Mouse (Mus musculus): Measurements from ENCODE around the gene 1700029H14Rik. TPM values are rescaled to one million over a fixed set of nuclear protein-coding genes. Genes with fewer than 3 reads are reported as not detected.
A peak's percentile ranks its signal among the peaks of the same experiment; 100 is the strongest.

The 1700029H14Rik gene
- polyA plus RNA-seq, 2 experiments: 0.02 TPM; not detected in 1

GRCm38 (mm10) chr8:13595861-13596260 is 33.6 kb upstream of the 1700029H14Rik start:
- WGBS (ENCODE audit: insufficient replicate concordance): 70% methylated on average over 6 of the region's 6 CpGs
- ATAC-seq (ENCODE audit: insufficient read depth): no peak
- Histone ChIP-seq H3K27ac (no peak overlapping the region), H3K4me2 (ENCODE audit: low read depth) (no peak overlapping the region), H3K4me3 (ENCODE audit: insufficient read depth in 1 of 2, low read depth in 2 of 2, low read length in 2 of 2) (no peak overlapping the region), H3K4me1 (replicated peaks; ENCODE audit: control insufficient read depth in 2 of 2, insufficient read depth in 2 of 2, low read length in 1 of 2) (peaks cover 0 to 12% of the 10 kb centered on the region in 2 experiments; a peak in 2 of 4 replicates), H3K9me3 (ENCODE audit: control insufficient read depth, low read length) (no peaks in the 10 kb centered on the region), H3K36me3 (replicated peaks; ENCODE audit: control insufficient read depth, insufficient read depth, low read depth) (no peaks in the 10 kb centered on the region), H3K27me3 (ENCODE audit: control insufficient read depth, insufficient read depth, low read length) (no peaks in the 10 kb centered on the region), H3K9ac (replicated peaks) (no peak overlapping the region)
- DNase-seq (ENCODE audit: low read depth in 3 of 3, low spot score in 3 of 3): no peak
- TF ChIP-seq EP300 (IDR thresholded peaks at IDR 0.05; ENCODE audit: low read depth) (no peak), CTCF (IDR thresholded peaks at IDR 0.05; ENCODE audit: low read depth) (peak; percentile 47)

- Histone ChIP-seq H3K36me3 (replicated peaks; ENCODE audit: control insufficient read depth, insufficient read depth, low read depth) (no peaks in the 10 kb centered on the region), H3K27ac (no peak overlapping the region), H3K9me3 (ENCODE audit: control insufficient read depth, low read length) (no peaks in the 10 kb centered on the region), H3K4me1 (replicated peaks; ENCODE audit: control insufficient read depth in 2 of 2, insufficient read depth in 2 of 2, low read length in 1 of 2) (peaks cover 0 to 4% of the 10 kb centered on the region in 2 experiments; a peak in 1 of 4 replicates), H3K27me3 (ENCODE audit: control insufficient read depth, insufficient read depth, low read length) (no peaks in the 10 kb centered on the region), H3K4me2 (ENCODE audit: low read depth) (no peak overlapping the region), H3K4me3 (ENCODE audit: insufficient read depth in 1 of 2, low read depth in 2 of 2, low read length in 2 of 2) (no peak overlapping the region), H3K9ac (replicated peaks) (no peak overlapping the region)
- peak in 2 of 3 experiments; percentile 24 to 47 for DNase-seq (ENCODE audit: low read depth in 3 of 3, low spot score in 3 of 3)
- 21% methylated on average over 11 of the region's 11 CpGs for WGBS (ENCODE audit: insufficient replicate concordance)
- peak; percentile 52; the same call in 1 of the 2 replicates for ATAC-seq (ENCODE audit: insufficient read depth)
- no peak for TF ChIP-seq CTCF (IDR thresholded peaks at IDR 0.05; ENCODE audit: low read depth)
- no peak for TF ChIP-seq EP300 (IDR thresholded peaks at IDR 0.05; ENCODE audit: low read depth)
Observed at GRCm38 (mm10) chr8:13594884-13595323, 32.6 kb upstream of the 1700029H14Rik start.

GRCm38 (mm10) chr8:13593340-13593739 is 31.1 kb upstream of the 1700029H14Rik start:
- no peak overlapping the region for H3K9ac ChIP-seq (replicated peaks)
- no peaks in the 10 kb centered on the region for H3K9me3 ChIP-seq (ENCODE audit: control insufficient read depth, low read length)
- DNase-seq (ENCODE audit: low read depth in 3 of 3, low spot score in 3 of 3) (no peak), ATAC-seq (ENCODE audit: insufficient read depth) (no peak)
- H3K4me1 ChIP-seq (replicated peaks; ENCODE audit: control insufficient read depth in 2 of 2, insufficient read depth in 2 of 2, low read length in 1 of 2): peaks cover 0 to 14% of the 10 kb centered on the region in 2 experiments; a peak in 2 of 4 replicates
- TF ChIP-seq CTCF (IDR thresholded peaks at IDR 0.05; ENCODE audit: low read depth) (no peak), EP300 (IDR thresholded peaks at IDR 0.05; ENCODE audit: low read depth) (no peak)
- no peak overlapping the region for H3K27ac ChIP-seq
- no peaks in the 10 kb centered on the region for H3K27me3 ChIP-seq (ENCODE audit: control insufficient read depth, insufficient read depth, low read length)
- H3K4me3 ChIP-seq (ENCODE audit: insufficient read depth in 1 of 2, low read depth in 2 of 2, low read length in 2 of 2): no peak overlapping the region
- no peak overlapping the region for H3K4me2 ChIP-seq (ENCODE audit: low read depth)
- H3K36me3 ChIP-seq (replicated peaks; ENCODE audit: control insufficient read depth, insufficient read depth, low read depth): no peaks in the 10 kb centered on the region
- WGBS (ENCODE audit: insufficient replicate concordance): 52% methylated on average over 8 of the region's 8 CpGs

GRCm38 (mm10) chr8:13591246-13591645 is 29.0 kb upstream of the 1700029H14Rik start:
- ATAC-seq (ENCODE audit: insufficient read depth) (no peak), DNase-seq (ENCODE audit: low read depth in 3 of 3, low spot score in 3 of 3) (no peak)
- Histone ChIP-seq H3K9ac (replicated peaks) (no peak overlapping the region), H3K27ac (no peak overlapping the region), H3K9me3 (ENCODE audit: control insufficient read depth, low read length) (no peaks in the 10 kb centered on the region), H3K4me3 (ENCODE audit: insufficient read depth in 1 of 2, low read depth in 2 of 2, low read length in 2 of 2) (no peak overlapping the region), H3K4me1 (replicated peaks; ENCODE audit: control insufficient read depth in 2 of 2, insufficient read depth in 2 of 2, low read length in 1 of 2) (peaks cover 0 to 14% of the 10 kb centered on the region in 2 experiments; a peak in 2 of 4 replicates), H3K27me3 (ENCODE audit: control insufficient read depth, insufficient read depth, low read length) (no peaks in the 10 kb centered on the region), H3K4me2 (ENCODE audit: low read depth) (no peak overlapping the region), H3K36me3 (replicated peaks; ENCODE audit: control insufficient read depth, insufficient read depth, low read depth) (no peaks in the 10 kb centered on the region)
- TF ChIP-seq EP300 (IDR thresholded peaks at IDR 0.05; ENCODE audit: low read depth) (no peak), CTCF (IDR thresholded peaks at IDR 0.05; ENCODE audit: low read depth) (no peak)
- WGBS (ENCODE audit: insufficient replicate concordance): 77% methylated on average over 6 of the region's 6 CpGs

GRCm38 (mm10) chr8:13589071-13589470 is 26.8 kb upstream of the 1700029H14Rik start:
- Histone ChIP-seq H3K27ac (no peak overlapping the region), H3K36me3 (replicated peaks; ENCODE audit: control insufficient read depth, insufficient read depth, low read depth) (no peaks in the 10 kb centered on the region), H3K9ac (replicated peaks) (no peak overlapping the region), H3K27me3 (ENCODE audit: control insufficient read depth, insufficient read depth, low read length) (no peaks in the 10 kb centered on the region), H3K4me1 (replicated peaks; ENCODE audit: control insufficient read depth in 2 of 2, insufficient read depth in 2 of 2, low read length in 1 of 2) (peaks cover 0 to 10% of the 10 kb centered on the region in 2 experiments; a peak in 2 of 4 replicates), H3K9me3 (ENCODE audit: control insufficient read depth, low read length) (no peaks in the 10 kb centered on the region), H3K4me3 (ENCODE audit: insufficient read depth in 1 of 2, low read depth in 2 of 2, low read length in 2 of 2) (no peak overlapping the region), H3K4me2 (ENCODE audit: low read depth) (no peak overlapping the region)
- DNase-seq (ENCODE audit: low read depth in 3 of 3, low spot score in 3 of 3) (peak in 1 of 3 experiments; percentile 20), ATAC-seq (ENCODE audit: insufficient read depth) (peak; percentile 68)
- TF ChIP-seq CTCF (IDR thresholded peaks at IDR 0.05; ENCODE audit: low read depth) (no peak), EP300 (IDR thresholded peaks at IDR 0.05; ENCODE audit: low read depth) (no peak)
- 33% methylated on average over 6 of the region's 6 CpGs for WGBS (ENCODE audit: insufficient replicate concordance)
